Mouse (Mus musculus): ENCODE results near the gene Pkib. TPM values are rescaled to one million over a fixed set of nuclear protein-coding genes. Genes with fewer than 3 reads are reported as not detected.

Pkib gene
- 0.60 and 1.3 TPM in 2 replicates for polyA plus RNA-seq (2012; rRNA removed; ENCODE audit: low replicate concordance)

DNA sequence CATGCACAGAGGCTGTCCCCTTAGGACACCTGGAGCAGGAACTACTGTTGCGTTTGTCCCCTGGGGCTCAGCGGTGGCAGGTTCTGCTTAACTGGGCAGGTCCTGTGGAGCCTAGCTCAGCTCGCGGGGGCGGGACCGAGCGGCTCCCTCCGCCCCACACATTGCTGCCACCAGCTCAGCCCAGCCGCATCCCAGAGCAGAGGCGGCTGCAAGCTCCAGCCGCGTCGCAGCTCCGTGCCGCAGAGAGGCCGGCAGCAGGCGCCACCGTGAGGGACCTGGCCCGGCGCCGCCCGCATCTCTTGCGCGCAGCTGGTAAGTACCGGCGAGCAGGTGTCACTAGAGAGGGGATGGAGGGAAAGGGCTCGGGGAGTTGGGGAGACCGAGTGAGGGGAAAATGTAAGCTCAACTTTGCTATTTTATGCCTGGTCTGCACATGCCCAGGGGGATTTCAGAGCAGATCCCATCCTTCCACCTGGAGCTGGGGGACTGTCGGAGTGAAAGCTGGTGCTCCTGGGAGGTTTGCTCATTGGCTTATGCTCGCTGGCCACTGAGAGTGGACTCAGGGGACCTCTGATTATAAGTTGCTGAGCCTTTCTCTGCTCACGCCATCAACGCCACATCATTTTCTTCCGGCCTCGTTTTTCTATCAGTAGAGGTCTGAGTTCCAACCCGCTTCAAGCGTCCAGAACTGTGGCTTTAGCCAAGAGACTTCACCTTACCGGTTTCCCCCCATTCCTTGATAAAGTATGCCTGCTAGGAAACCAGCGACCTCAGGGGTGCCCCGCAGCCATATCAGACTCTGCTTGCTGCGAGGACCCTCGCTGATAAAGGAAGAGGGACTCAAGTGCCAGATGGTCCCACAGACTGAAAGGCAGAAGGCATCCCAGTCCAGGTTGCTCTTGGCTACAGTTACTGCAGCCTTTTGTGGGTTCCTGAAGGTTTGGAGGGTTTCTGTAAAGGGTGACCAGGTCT lies at the start of gene Pkib:
Pkib (plus strand) TSS at position 86 of the 972 bp plus-strand sequence.

DNA sequence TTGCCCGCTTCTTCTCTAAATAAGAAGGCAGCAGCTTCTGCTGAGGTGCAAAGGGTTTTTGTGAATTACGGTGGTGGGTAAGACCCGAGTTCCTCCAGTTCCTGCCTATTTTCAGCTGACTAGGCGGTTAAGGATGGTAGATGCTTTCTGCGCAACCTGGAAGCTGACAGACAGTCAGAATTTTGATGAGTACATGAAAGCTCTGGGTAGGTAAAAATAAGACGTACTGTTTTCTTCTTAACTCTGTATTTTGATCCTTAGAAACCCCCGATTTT lies 153.0 kb downstream of the Pkib start, which contains the start of gene Fabp7:
Fabp7 (plus strand) TSS at position 6 of the 275 bp plus-strand sequence.

Other genes with a start within 250 kb of the Pkib start
- gene Hsf2, start 145.6 kb upstream of the Pkib start, polyA plus RNA-seq (2012; rRNA removed; ENCODE audit: low replicate concordance) = 4.9 and 11.0 TPM in 2 replicates
- 92.2 and 118 TPM in 2 replicates for gene Serinc1, start 99.5 kb upstream of the Pkib start, polyA plus RNA-seq (2012; rRNA removed; ENCODE audit: low replicate concordance)
- gene Fabp7, start 152.9 kb downstream of the Pkib start, polyA plus RNA-seq (2012; rRNA removed; ENCODE audit: low replicate concordance) = 0.14 and 0.26 TPM in 2 replicates
- 71.9 and 117 TPM in 2 replicates for gene Smpdl3a, start 162.4 kb downstream of the Pkib start, polyA plus RNA-seq (2012; rRNA removed; ENCODE audit: low replicate concordance)

Data from subcutaneous adipose tissue, adult 2 months (tissue).